Mouse (Mus musculus): ENCODE data around the gene Deaf1.

- TF ChIP-seq TCF12 (IDR thresholded peaks at IDR 0.05; ENCODE audit: low read depth, low read length) (no peak), KAT2A (IDR thresholded peaks at IDR 0.05; ENCODE audit: insufficient replicate concordance, low read length) (no peak), RAD21 (IDR thresholded peaks at IDR 0.05; ENCODE audit: low read depth, low read length) (no peak), CTCF (conservative IDR thresholded peaks at IDR 0.05 in 1 of 2, IDR thresholded peaks at IDR 0.05 in 1 of 2; ENCODE audit: low read depth in 2 of 2, low read length in 2 of 2) (no peak), ZKSCAN1 (IDR thresholded peaks at IDR 0.05; ENCODE audit: borderline replicate concordance, low read depth, low read length) (no peak), POLR2A (IDR thresholded peaks at IDR 0.05; ENCODE audit: low read depth, low read length) (no peak), EP300 (IDR thresholded peaks at IDR 0.05; ENCODE audit: low read length) (no peak), TBP (conservative IDR thresholded peaks at IDR 0.05; ENCODE audit: low read depth, low read length) (no peak), BHLHE40 (IDR thresholded peaks at IDR 0.05; ENCODE audit: low read depth, low read length) (no peak), HCFC1 (IDR thresholded peaks at IDR 0.05; ENCODE audit: low read depth, low read length) (no peak), ELF1 (IDR thresholded peaks at IDR 0.05; ENCODE audit: low read depth, low read length) (no peak), CHD1 (IDR thresholded peaks at IDR 0.05; ENCODE audit: low read depth, low read length) (no peak), ZC3H11A (IDR thresholded peaks at IDR 0.05; ENCODE audit: low read depth, low read length) (no peak)
Measured at GRCm38 (mm10) chr7:141315076-141315475, 12.4 kb downstream of the Deaf1 start.

All from CH12.LX (cell line).